Mouse (Mus musculus): ENCODE results near the gene Gigyf1. TPM values are rescaled to one million over a fixed set of nuclear protein-coding genes. Genes with fewer than 3 reads are reported as not detected.

Gigyf1 gene
- polyA plus RNA-seq (2021; fragmentation: Nextera tagmentation): 2.3 and 4.6 TPM in 2 replicates
- long read RNA-seq, experiment 1, partial matches to known transcripts: 11 of 16 reads
- long read RNA-seq, experiment 1, other reads (novel, unspliced or antisense): 5 of 16 reads
- long read RNA-seq, experiment 2, partial matches to known transcripts: 5 of 5 reads
- long read RNA-seq, experiment 2, other reads (novel, unspliced or antisense): 0 of 5 reads

DNA sequence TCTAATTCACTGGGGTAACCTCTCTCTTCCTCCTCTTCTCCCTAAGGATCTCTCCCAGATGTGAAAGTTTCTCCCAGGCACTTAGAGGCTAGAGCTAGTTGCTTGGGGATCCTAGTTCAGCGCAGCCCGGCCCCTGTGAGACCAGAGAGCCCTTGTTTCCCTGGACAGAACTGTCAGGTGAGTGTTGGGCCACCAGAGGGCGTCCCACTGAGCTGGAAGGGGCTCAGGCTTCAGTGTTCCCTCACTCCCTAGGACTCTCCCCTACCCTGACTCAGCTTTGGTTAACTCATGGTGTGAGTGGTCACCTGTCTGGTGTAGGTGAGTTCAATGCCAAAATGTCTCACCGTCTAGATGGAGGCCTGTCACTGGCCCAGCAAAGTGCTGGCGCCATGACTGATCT is at the start of gene Gigyf1:
Gene Gigyf1 (plus strand): TSS at position 113 of the 400 bp plus-strand sequence.

GRCm38 (mm10) chr5:137476964-137477363 is 41.4 kb upstream of the Gigyf1 start, which contains the start of gene Zan:
TSS of gene Zan (minus strand) at chr5:137477064.

DNA sequence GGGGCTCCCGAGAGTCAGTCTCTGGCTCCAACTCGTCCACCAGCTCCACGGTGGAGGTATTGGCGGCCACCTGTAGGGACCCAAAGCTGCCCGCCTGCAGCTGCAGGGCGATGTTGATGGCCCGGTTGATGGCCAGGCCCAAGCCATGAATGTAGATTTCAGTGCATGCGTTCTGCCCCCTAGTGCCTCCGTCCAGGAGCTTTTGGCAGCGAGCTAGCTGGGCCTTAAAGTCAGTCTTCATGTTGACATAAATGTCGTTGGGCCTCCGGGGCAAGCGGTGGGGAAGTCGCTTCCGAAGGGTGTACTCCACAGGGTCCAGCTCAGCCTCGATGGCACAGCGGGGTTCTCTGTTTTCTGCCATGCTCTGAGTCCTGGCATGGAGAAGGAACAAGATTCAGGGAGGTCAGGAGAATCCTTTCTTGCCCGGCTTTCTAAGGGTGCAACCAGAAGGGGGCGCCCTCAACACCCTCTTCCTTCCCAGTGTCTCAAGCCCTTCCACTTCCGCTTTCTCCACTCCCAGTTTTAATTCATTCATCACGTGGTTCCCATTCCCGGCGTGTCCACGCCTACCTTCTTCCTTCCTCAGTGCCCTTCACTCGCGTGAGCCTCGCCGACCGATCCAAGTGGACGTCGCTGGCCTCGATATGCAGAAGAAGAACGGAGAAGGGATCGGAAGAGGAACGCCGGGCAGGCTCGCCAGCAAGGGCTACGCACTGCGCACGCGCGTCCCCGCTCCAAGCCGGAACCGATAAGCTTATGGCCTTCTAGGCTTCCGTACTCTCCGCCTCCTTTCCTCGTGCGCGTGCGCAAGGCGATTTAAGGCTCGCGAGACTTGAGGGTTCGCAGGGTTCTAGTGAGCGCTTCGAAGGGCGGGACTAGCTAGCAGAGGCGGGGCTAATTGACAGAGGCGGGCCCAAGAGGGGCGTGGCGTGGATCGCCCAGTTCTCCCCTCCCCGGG is 16.4 kb upstream of the Gigyf1 start, which contains the start of gene Pop7:
Gene Pop7 (minus strand): TSS at position 810 of the 958 bp plus-strand sequence.

GRCm38 (mm10) chr5:137533117-137533827 is 14.9 kb downstream of the Gigyf1 start, which contains the start of the genes Epo and Gnb2:
TSS of gene Epo (minus strand) at chr5:137533242.
TSS of gene Gnb2 (minus strand) at chr5:137533510.

GRCm38 (mm10) chr5:137553411-137553837 is 35.1 kb downstream of the Gigyf1 start, which contains the start of gene Actl6b:
TSS of gene Actl6b (plus strand) at chr5:137553517.

DNA sequence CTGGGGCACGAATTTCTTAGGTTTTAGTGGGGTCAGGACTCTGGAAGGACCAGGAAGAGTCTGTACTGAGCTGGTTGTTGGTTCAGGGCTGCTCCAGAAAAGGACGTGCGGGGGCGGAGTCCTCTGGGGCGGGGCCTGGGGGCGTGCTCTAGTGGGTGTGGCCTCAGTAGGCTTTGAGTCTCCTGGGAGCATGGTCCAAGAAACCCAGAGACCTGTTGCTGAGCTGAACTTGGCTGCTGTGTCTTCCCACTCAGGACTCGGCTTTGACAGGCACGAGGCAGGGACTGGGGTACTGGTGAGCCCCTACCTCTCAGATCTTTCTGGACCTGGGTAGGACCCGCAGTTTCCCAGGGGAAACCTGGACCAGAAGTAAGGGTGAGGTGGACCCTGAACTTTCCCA is 51.3 kb downstream of the Gigyf1 start, which contains the start of gene Tfr2:
Gene Tfr2 (plus strand): TSS at position 176 of the 400 bp plus-strand sequence.

Other genes starting within 250 kb of the Gigyf1 start
- gene Ache, start 231.0 kb upstream of the Gigyf1 start, polyA plus RNA-seq (2021; fragmentation: Nextera tagmentation): 28.0 and 30.3 TPM in 2 replicates
- gene Ufsp1, start 223.9 kb upstream of the Gigyf1 start, polyA plus RNA-seq (2021; fragmentation: Nextera tagmentation): 13.8 and 13.9 TPM in 2 replicates
- gene Srrt, start 210.9 kb upstream of the Gigyf1 start, polyA plus RNA-seq (2021; fragmentation: Nextera tagmentation): 14.9 and 26.1 TPM in 2 replicates
- gene Trip6, start 204.1 kb upstream of the Gigyf1 start, polyA plus RNA-seq (2021; fragmentation: Nextera tagmentation): 3.5 and 3.6 TPM in 2 replicates
- gene Slc12a9, start 185.0 kb upstream of the Gigyf1 start, polyA plus RNA-seq (2021; fragmentation: Nextera tagmentation): 4.4 and 7.1 TPM in 2 replicates
- 1.2 and 1.8 TPM in 2 replicates for gene Ephb4, start 168.4 kb upstream of the Gigyf1 start, polyA plus RNA-seq (2021; fragmentation: Nextera tagmentation)
- gene Zan, start 41.5 kb upstream of the Gigyf1 start, polyA plus RNA-seq (2021; fragmentation: Nextera tagmentation): 0.01 and 0.07 TPM in 2 replicates
- 77.7 and 88.9 TPM in 2 replicates for gene Pop7, start 16.0 kb upstream of the Gigyf1 start, polyA plus RNA-seq (2021; fragmentation: Nextera tagmentation)
- not detected in 2 replicates for gene Epo, start 14.7 kb downstream of the Gigyf1 start, polyA plus RNA-seq (2021; fragmentation: Nextera tagmentation)
- gene Gnb2, start 15.0 kb downstream of the Gigyf1 start, polyA plus RNA-seq (2021; fragmentation: Nextera tagmentation): 115 and 202 TPM in 2 replicates
- 83.0 and 162 TPM in 2 replicates for gene Actl6b, start 35.0 kb downstream of the Gigyf1 start, polyA plus RNA-seq (2021; fragmentation: Nextera tagmentation)
- gene Tfr2, start 51.3 kb downstream of the Gigyf1 start, polyA plus RNA-seq (2021; fragmentation: Nextera tagmentation): 4.2 and 6.1 TPM in 2 replicates
- gene Mospd3, start 82.5 kb downstream of the Gigyf1 start, polyA plus RNA-seq (2021; fragmentation: Nextera tagmentation): 13.1 and 31.6 TPM in 2 replicates
- gene Pcolce, start 95.2 kb downstream of the Gigyf1 start, polyA plus RNA-seq (2021; fragmentation: Nextera tagmentation): 11.7 and 16.6 TPM in 2 replicates
- not detected in 2 replicates for gene Fbxo24, start 110.5 kb downstream of the Gigyf1 start, polyA plus RNA-seq (2021; fragmentation: Nextera tagmentation)
- 2.1 and 7.4 TPM in 2 replicates for gene Lrch4, start 110.6 kb downstream of the Gigyf1 start, polyA plus RNA-seq (2021; fragmentation: Nextera tagmentation)
- 0.30 and 0.32 TPM in 2 replicates for gene Gm20605, start 110.6 kb downstream of the Gigyf1 start, polyA plus RNA-seq (2021; fragmentation: Nextera tagmentation)
- gene Sap25, start 122.8 kb downstream of the Gigyf1 start, polyA plus RNA-seq (2021; fragmentation: Nextera tagmentation): 0.50 and 0.69 TPM in 2 replicates
- gene Irs3, start 127.2 kb downstream of the Gigyf1 start, polyA plus RNA-seq (2021; fragmentation: Nextera tagmentation): 0.14 and 0.16 TPM in 2 replicates
- 14.9 and 22.9 TPM in 2 replicates for gene Agfg2, start 166.2 kb downstream of the Gigyf1 start, polyA plus RNA-seq (2021; fragmentation: Nextera tagmentation)
- gene Nyap1, start 223.1 kb downstream of the Gigyf1 start, polyA plus RNA-seq (2021; fragmentation: Nextera tagmentation): 1.3 and 12.1 TPM in 2 replicates
- 379 and 574 TPM in 2 replicates for gene Tsc22d4, start 227.2 kb downstream of the Gigyf1 start, polyA plus RNA-seq (2021; fragmentation: Nextera tagmentation)

All from left cerebral cortex, adult 6 months (tissue).